In the genomic region with DNA sequence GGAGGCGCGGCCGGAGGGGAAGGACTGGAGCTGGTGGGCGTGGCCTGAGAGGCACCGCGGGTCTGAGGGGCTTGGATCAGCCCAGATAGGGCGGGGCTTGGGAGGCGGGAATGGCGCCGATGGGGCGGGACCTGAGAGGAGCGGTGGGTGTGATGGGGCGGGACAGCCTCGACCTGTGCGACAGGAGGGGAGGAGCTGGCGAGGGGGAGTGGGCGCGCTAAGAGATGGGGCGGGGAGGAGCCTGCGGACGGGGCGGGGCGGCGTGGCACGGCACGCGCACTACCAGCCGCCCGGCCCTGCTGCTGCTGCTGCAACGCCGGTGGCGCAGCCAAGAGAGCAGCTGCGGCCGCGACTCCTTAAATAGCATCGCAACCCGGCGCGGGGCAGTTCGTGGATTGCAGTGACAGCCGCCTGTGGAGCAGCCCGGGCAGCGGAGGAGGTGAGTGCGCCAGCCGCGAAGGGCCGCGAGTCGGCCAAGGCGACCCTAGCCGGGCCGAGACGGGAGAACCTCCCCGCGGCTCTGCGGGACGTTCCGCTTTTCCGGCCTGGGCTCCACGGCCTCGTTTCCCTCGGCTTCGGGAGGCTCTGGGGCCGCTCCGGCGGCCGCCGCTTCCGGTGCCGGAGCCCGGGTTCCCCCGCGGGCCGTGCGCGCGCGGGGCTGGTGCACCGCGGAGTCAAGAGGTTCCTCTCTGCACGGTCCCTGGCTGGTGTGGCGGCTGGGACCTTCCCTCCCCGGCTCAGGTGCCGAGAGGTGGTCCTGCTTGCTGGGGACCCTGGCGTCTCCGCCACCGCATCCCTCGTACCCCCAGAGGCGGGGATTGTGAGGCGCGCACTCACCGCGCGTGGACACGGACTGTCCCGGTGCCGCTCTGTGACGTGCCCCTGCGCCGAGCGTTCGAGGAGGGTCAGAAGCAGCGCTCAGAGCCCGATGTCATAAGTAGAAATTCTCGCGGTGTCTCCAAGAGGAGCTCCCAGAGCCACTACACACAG, we compare ENCODE assay signal across 8 mouse cellular contexts. TPM values are rescaled to one million over a fixed set of nuclear protein-coding genes. Genes with fewer than 3 reads are reported as not detected.
DNase-seq lines count a peak whose midpoint lies in the region; ATAC-seq lines count a peak whose summit lies in the region.

Acsl1 (plus strand) TSS at position 246 of the 990 bp plus-strand sequence.

- peak within 1 kb of the TSS; percentile 79 for H3K9ac ChIP-seq in hindbrain, embryonic 14.5 days

- peak within 1 kb of the TSS; percentile 83 for H3K27ac ChIP-seq in hindbrain, embryonic 14.5 days

- no peaks in the 10 kb centered on the region for H3K36me3 ChIP-seq in hindbrain, embryonic 14.5 days (replicated peaks; ENCODE audit: control insufficient read depth, insufficient read depth)

- H3K27me3 ChIP-seq in hindbrain, embryonic 14.5 days (ENCODE audit: control insufficient read depth, insufficient read depth, low read length): no peaks in the 10 kb centered on the region

- peaks cover 5% of the 10 kb centered on the region; the same call in 1 of the 2 replicates for H3K4me1 ChIP-seq in hindbrain, embryonic 14.5 days (replicated peaks; ENCODE audit: control insufficient read depth, insufficient read depth, low read length)

- WGBS in hindbrain, embryonic 14.5 days: under 1% methylated on average over 95 of the region's 106 CpGs

- no peaks in the 10 kb centered on the region for H3K9me3 ChIP-seq in hindbrain, embryonic 14.5 days (ENCODE audit: control insufficient read depth, low read length)

- H3K4me3 ChIP-seq in hindbrain, embryonic 14.5 days (replicated peaks; ENCODE audit: low read length): peak within 1 kb of the TSS; percentile 64

- ATAC-seq in hindbrain, embryonic 14.5 days (ENCODE audit: low FRiP score): peak; percentile 95

- H3K4me2 ChIP-seq in hindbrain, embryonic 14.5 days (replicated peaks): peak within 1 kb of the TSS; percentile 71

- peak; percentile 96 for DNase-seq in R1 (ENCODE audit: low read depth, low spot score)
- DNase-seq in cerebellum, postnatal 14 days: peak; percentile 98
- DNase-seq in frontal cortex, postnatal 25 days (ENCODE audit: low spot score in 2 of 2): peak; percentile 90 to 95
- peak; percentile 89 for DNase-seq in hindbrain, embryonic 14.5 days (ENCODE audit: low spot score)
- peak; percentile 97 for DNase-seq in layer of hippocampus, postnatal 36 days
- DNase-seq in lung, postnatal 36 days: peak; percentile 99
- peak; percentile 99 for DNase-seq in right cerebral cortex, adult 18-20 months
- DNase-seq in urinary bladder, postnatal 10 days (ENCODE audit: low spot score): peak; percentile 96

RNA-seq across cellular contexts. Expression of gene Acsl1, which starts in this region (rescaled TPM):
- polyA plus RNA-seq in hindbrain, embryonic 14.5 days (2014; fragmentation: Nextera tagmentation; extraction: Ambion mirVana): 21.9 and 22.1 TPM in 2 replicates
- total RNA-seq in layer of hippocampus, postnatal 36 days (2021): 10 to 100 TPM; 39.8 to 44.9 TPM

Comparison
In these comparisons a context has a peak if more than half of its experiments do, and no peak if none do; other contexts are left out.
1. Peak in every context shown above with its lines: DNase-seq, ATAC-seq, H3K4me3 ChIP-seq and H3K27ac ChIP-seq.